Mouse (Mus musculus): Measurements from ENCODE around the gene Tnfrsf9.

Tnfrsf9 gene

GRCm38 (mm10) chr4:150926924-150927705 is 12.8 kb downstream of the Tnfrsf9 start:
- CTCF ChIA-PET: no interaction called here

DNA sequence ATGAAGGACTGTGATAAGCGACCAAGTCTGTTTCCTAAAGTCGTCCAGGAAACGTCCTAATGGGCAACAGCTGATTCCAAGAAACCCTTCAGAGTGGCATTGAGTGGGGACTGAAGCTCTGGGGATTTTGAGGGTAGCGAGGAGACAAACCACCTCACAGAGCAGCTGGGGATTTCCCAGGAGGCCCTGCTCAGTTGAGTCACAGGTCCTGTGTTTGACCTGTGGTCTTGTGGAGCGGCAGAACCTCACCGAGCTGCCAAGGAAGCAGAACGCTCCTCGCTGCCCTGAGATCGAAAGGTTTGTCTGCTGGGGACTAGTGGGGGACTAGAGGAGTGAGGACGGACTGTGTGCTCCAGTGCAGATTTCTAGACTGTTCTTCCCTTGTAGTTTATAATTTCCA is 13.4 kb downstream of the Tnfrsf9 start:
- CTCF ChIA-PET: no interaction called here

GRCm38 (mm10) chr4:150933503-150933902 is 19.1 kb downstream of the Tnfrsf9 start:
- CTCF ChIA-PET: no interaction called here

GRCm38 (mm10) chr4:150937293-150938062 is 23.1 kb downstream of the Tnfrsf9 start:
- CTCF ChIA-PET: interaction anchor here (0.7 kb wide), 1 partner anchor 18 kb away, joined by 10 read pairs; no protein-coding TSS in a partner anchor

DNA sequence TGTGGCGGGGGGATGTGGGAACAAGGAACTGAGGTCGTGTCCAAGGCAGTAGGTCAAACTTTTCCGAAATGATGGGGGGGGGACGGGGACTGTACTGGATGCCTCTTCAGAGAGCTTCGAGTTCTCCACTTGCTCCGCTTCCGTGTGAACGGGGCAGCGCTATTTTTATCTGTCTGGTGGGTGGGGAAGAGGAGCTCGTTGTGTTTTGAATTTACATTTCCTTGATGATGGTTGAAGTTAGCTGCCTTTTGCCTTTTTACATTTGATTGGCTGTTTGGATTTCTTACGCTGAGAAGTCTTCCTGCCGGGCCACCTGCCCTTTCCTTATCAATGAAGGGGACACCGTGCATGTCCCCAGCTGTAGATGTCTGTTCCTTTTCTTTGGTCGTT is 23.7 kb downstream of the Tnfrsf9 start:
- CTCF ChIA-PET: no interaction called here

- CTCF ChIA-PET: no interaction called here
Measured at GRCm38 (mm10) chr4:150939991-150940651, 25.8 kb downstream of the Tnfrsf9 start.

DNA sequence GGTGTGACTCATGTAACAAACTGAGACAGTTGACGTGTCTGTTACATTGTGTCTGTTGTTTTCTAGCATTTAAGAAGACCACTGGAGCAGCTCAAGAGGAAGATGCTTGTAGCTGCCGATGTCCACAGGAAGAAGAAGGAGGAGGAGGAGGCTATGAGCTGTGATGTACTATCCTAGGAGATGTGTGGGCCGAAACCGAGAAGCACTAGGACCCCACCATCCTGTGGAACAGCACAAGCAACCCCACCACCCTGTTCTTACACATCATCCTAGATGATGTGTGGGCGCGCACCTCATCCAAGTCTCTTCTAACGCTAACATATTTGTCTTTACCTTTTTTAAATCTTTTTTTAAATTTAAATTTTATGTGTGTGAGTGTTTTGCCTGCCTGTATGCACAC is 30.3 kb downstream of the Tnfrsf9 start:
- CTCF ChIA-PET: no interaction called here

DNA sequence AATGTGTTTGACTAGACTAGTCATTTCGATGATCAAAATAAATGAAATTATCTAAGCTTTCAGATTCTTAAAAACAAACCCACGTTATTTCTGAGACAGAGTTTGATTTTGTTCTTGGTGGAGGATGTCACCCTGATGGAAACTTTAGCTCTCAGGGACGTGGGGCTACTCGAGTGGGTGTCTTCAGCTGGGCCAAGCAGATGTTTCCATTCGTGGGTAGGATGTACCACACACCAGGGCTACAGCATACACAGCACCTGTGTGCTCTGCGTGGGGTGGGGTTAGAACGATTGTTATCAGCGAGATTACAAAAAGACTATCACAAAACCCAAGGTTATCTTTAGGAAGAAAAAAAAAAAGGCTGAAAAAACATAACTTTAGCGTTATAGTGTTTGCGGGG is 36.6 kb downstream of the Tnfrsf9 start:
- CTCF ChIA-PET: no interaction called here

- CTCF ChIA-PET: no interaction called here
Measured at GRCm38 (mm10) chr4:150956369-150957105, 42.2 kb downstream of the Tnfrsf9 start.

GRCm38 (mm10) chr4:150957106-150957458 is 42.7 kb downstream of the Tnfrsf9 start:
- CTCF ChIA-PET: no interaction called here

- CTCF ChIA-PET: no interaction called here
Measured at GRCm38 (mm10) chr4:150958536-150958935, 44.2 kb downstream of the Tnfrsf9 start.

DNA sequence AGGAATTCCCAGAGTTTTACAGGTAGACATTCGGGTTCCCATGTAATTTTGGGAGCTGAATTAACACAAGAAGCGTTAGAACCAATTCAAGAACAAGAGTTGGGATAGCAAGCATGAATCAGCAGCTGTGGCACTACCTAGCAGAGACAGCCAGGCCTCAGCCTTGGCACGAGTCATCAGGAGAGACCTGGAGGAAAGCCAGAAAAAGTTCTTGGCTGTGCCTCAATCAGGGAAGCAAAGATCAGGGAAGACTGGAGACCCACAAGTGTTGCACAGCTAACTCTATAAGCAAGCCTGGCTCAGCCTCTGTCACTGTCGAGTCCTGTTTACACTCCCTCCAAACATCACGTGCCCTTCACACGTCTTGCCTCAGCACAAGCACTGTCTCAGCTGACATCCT is 47.9 kb downstream of the Tnfrsf9 start:
- CTCF ChIA-PET: no interaction called here

GRCm38 (mm10) chr4:150963711-150964110 is 49.3 kb downstream of the Tnfrsf9 start:
- CTCF ChIA-PET: no interaction called here

DNA sequence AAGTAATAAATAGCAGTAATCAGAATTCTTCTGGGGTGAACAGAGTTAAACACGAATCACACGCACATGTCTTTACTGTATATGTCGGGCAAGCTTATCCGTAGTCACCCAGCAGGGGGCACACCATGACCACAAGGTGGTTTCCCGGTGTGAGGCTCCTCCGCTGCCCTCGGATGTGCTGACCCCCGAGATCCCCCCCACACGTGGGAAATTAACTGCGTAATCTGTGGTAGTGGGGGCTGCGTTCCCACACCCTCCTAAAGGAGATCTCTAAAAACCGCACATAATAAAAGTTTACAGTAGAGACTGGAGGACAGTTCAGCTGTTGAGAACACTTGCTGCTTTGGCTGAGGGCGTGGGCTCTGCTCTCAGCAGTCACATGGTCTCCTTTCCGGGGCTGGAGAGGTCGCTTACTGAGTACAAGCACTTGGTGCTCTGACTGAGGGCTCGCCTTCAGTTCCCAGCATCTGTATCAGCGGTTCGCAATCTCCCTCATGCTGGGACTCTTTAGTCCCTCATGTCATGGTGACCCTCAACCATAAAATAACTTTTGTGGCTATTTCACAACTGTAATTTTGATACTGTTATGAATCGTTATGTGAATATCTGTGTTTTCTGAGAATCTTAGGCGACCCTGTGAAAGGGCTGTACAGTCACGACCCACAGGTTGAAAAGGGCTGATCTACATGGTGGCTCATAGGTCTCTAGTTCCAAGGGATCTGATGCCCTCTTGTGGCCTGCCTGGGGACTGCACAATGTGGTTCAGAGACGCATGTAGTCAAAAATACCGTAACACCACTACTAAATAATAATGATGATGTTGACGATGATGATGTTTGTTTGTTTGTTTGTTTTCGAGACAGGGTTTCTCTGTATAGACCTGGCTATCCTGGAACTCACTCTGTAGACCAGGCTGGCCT is 50.5 kb downstream of the Tnfrsf9 start:
- CTCF ChIA-PET: no interaction called here

DNA sequence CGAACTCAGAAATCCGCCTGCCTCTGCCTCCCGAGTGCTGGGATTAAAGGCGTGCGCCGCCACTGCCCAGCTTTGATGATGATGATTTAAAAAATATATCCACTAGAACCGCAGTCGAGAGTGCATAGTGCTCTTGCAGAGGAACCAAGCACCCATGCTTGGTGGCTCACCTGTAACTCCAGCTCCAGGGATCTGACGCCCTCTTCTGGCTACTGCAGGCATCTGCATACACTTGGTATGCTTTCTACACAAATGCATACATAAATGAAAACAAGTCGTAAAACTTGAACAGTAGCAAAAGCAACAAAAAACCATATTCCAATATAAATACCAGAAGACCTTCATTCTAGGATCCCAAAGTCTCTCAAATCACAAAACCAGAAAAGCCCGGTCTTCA is 51.2 kb downstream of the Tnfrsf9 start:
- CTCF ChIA-PET: no interaction called here

DNA sequence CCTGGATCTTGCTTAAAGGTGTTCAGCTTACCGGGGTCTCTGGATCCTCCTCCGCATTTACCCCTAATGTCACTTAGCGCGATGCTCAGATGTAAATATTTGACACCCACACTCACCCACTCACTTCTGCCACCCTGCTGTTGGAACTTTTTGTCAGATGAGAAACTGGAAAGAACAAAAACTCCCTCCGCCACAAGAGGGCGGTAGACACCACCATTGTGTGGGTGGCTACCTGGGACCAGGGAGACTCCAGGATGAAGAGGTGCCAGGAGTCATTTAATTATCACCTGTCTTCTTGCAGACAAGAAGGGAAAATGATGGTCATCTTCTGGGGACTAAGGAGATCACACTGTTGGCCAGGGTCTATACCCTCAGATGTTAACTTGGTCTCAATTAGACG is 52.2 kb downstream of the Tnfrsf9 start:
- CTCF ChIA-PET: no interaction called here

- CTCF ChIA-PET: interaction anchor here (0.6 kb wide), 1 partner anchor 1452 kb away, joined by 4 read pairs; no protein-coding TSS in a partner anchor
Measured at GRCm38 (mm10) chr4:150968956-150969355, 54.6 kb downstream of the Tnfrsf9 start.

DNA sequence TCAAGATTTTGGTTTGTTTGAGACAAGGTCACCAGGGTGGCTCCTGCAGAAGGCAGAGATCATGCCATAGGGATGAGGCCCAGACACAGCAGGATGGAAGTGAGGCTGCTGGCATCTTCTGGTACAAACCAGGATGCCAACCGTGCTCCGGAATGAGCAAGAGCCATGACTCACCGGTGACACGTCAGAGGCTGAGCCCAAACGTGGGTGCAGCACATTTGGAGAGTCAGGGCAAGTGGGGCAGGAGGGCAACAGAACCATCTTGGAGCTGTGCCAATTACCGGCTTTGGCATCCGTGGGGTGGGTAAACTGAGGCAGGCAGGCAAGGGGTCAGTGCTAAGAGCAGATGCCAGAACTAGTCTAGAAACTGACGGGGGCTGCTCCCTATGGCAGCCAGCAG is 58.9 kb downstream of the Tnfrsf9 start:
- CTCF ChIA-PET: no interaction called here

- CTCF ChIA-PET: no interaction called here
Measured at GRCm38 (mm10) chr4:150975145-150975544, 60.8 kb downstream of the Tnfrsf9 start.

GRCm38 (mm10) chr4:150978156-150978910 is 64.0 kb downstream of the Tnfrsf9 start:
- CTCF ChIA-PET: no interaction called here

Data from spleen, embryonic (tissue).